Mouse (Mus musculus) embryonic facial prominence, embryonic 13.5 days (tissue): ENCODE results near the gene Becn1. TPM values are rescaled to one million over a fixed set of nuclear protein-coding genes. Genes with fewer than 3 reads are reported as not detected.

Source experiments
- ATAC-seq: fragments of 200-750 bp; cut with Nextera tagmentation; 2 replicates; pipeline ENCODE4 v1.8.0; 2017; ENCODE audit warnings: low read depth; ENCODE audit not compliant: insufficient number of reproducible peaks, insufficient read depth, low FRiP score, low TSS enrichment
- H3K27ac ChIP-seq: fragments of 300-500 bp; sonication (generic); 2 replicates; pipeline ENCODE4 v1.5.1; 2015; ENCODE audit warnings: moderate library complexity, mild to moderate bottlenecking, inconsistent platforms
- H3K27me3 ChIP-seq: fragments of 300-500 bp; sonication (generic); 2 replicates; pipeline ENCODE4 v1.6.1; 2015; ENCODE audit warnings: mild to moderate bottlenecking, inconsistent platforms
- H3K36me3 ChIP-seq: fragments of 300-500 bp; sonication (generic); 2 replicates; pipeline ENCODE4 v1.6.1; 2015; ENCODE audit warnings: mild to moderate bottlenecking, inconsistent platforms
- H3K4me1 ChIP-seq: fragments of 300-500 bp; sonication (generic); 2 replicates; pipeline ENCODE4 v1.6.1; 2015; ENCODE audit warnings: inconsistent platforms
- H3K4me2 ChIP-seq: fragments of 300-500 bp; sonication (generic); 2 replicates; pipeline ENCODE4 v1.6.1; 2015; ENCODE audit warnings: moderate library complexity, mild to moderate bottlenecking, inconsistent platforms
- H3K4me3 ChIP-seq: fragments of 300-500 bp; sonication (generic); 2 replicates; pipeline ENCODE4 v1.5.1; 2015; ENCODE audit warnings: mild to moderate bottlenecking, inconsistent platforms
- H3K9ac ChIP-seq: fragments of 300-500 bp; sonication (generic); 2 replicates; pipeline ENCODE4 v1.6.1; 2015; ENCODE audit warnings: mild to moderate bottlenecking, inconsistent platforms
- H3K9me3 ChIP-seq: fragments of 300-500 bp; sonication (generic); 2 replicates; pipeline ENCODE4 v1.6.1; 2016; ENCODE audit warnings: inconsistent platforms
- WGBS: fragments of 180-500 bp; shearing (Covaris S2); methylation state at CpG from one replicate; pipeline ENCODE4 v1.1.7; 2015; ENCODE audit warnings: mixed read lengths; 5-methylcytosine and 5-hydroxymethylcytosine counted together
- polyA plus RNA-seq: library from polyadenylated mRNA; unstranded; fragments of >200 nt; fragmentation: Nextera tagmentation; extraction: Ambion mirVana; gene quantifications from 2 replicates; pipeline ENCODE4 v1.2.1, GENCODE M21; 2015

The Becn1 gene
- polyA plus RNA-seq, 1 experiment from 2014 or later: 129 TPM

- Histone ChIP-seq H3K27ac (no peak overlapping the region), H3K27me3 (peaks cover 66% of the 10 kb centered on the region), H3K4me3 (peak overlapping the region; percentile 63; the same call in 1 of the 2 replicates), H3K4me1 (peaks cover 59% of the 10 kb centered on the region), H3K9ac (no peak overlapping the region), H3K4me2 (peak overlapping the region; percentile 98), H3K36me3 (peaks cover 7% of the 10 kb centered on the region), H3K9me3 (no peaks in the 10 kb centered on the region)
- no peak for ATAC-seq
- 4% methylated on average over 32 of the region's 32 CpGs for WGBS
Observed at GRCm38 (mm10) chr11:101263138-101263988, 38.7 kb downstream of the Becn1 start.

- no peaks in the 10 kb centered on the region for H3K9me3 ChIP-seq
- H3K4me1 ChIP-seq: peaks cover 63% of the 10 kb centered on the region
- peak overlapping the region; percentile 63 for H3K4me3 ChIP-seq
- H3K36me3 ChIP-seq: peaks cover 11% of the 10 kb centered on the region
- H3K4me2 ChIP-seq: peak overlapping the region; percentile 98
- peaks cover 60% of the 10 kb centered on the region for H3K27me3 ChIP-seq
- H3K9ac ChIP-seq: peak overlapping the region; percentile 58
- no peak for ATAC-seq
- no peak overlapping the region for H3K27ac ChIP-seq
- 3% methylated on average over 24 of the region's 24 CpGs for WGBS
Observed at GRCm38 (mm10) chr11:101262272-101262967, 39.7 kb downstream of the Becn1 start.

DNA sequence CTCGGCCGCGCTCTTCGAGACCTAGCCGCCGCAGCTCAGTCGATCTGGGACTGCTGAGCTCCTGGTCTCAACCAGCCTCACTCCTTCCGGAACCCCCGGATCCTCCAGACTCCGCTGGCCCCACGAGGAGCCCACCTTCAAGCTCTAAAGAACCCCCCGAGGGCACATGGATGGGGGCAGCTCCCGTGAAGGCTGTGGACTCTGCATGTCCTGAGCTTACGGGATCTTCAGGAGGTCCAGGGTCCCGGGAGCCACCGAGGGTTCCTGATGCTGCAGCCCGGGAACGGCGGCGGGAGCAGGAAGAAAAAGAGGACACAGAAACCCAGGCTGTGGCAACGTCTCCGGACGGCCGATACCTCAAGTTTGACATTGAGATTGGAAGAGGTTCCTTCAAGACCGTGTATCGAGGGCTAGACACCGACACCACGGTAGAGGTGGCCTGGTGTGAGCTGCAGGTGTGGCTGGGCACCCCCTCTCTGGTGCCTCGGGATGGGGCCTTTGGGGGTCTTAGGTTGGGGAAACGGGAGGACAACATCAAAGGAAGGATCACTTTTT lies 41.2 kb downstream of the Becn1 start:
- Histone ChIP-seq H3K9me3 (no peaks in the 10 kb centered on the region), H3K4me3 (peak overlapping the region; percentile 63), H3K4me2 (peak overlapping the region; percentile 98), H3K9ac (peak overlapping the region; percentile 83), H3K4me1 (peaks cover 63% of the 10 kb centered on the region), H3K27ac (peak overlapping the region; percentile 80), H3K36me3 (peaks cover 20% of the 10 kb centered on the region), H3K27me3 (peaks cover 49% of the 10 kb centered on the region)
- ATAC-seq: peak; percentile 4; the same call in 1 of the 2 replicates
- under 1% methylated on average over 30 of the region's 30 CpGs for WGBS

DNA sequence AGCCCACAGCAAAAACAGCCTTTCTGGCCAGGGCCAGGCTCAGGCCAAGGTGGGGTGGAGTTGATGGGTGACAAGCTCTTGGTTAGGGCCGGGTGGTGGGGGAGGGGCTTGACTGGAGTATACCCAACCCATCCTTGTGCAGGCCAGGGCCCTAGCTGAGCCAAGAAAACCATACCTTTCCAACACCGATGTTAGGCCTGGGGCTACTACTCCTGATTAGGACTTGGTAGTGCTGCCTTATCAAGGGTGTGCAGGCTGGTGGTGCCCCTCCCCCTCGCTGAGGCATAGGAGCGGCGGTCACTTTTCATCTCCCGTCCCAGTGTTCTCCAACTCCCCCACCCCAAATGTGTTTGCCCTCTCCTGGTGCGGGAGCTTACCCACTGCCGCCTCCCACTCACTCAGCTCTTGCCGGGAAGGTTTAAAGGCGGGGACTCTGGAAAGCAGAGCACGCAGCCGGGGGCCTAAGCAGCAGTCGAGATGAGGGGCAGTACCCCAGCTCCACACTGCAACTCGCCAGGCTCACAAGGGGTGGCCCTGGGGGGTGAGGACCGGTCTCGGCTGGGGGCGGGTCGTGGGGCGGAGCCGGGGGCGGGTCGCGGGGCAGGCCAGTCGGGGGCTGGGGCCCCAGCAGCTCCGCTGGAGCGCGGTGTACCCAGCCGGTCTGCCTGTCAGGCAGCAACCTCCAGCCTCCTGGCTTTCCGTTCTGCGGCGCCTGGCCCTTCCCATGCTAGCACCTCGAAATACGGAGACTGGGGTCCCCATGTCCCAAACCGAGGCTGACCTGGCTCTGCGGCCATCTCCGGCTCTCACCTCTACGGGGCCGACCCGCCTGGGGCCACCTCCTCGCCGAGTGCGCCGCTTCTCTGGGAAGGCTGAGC lies 41.9 kb downstream of the Becn1 start, which contains the start of gene Wnk4:
Gene Wnk4 (plus strand): TSS at position 620 of the 878 bp plus-strand sequence.
- Histone ChIP-seq H3K4me1 (peaks cover 59% of the 10 kb centered on the region), H3K9ac (peak within 1 kb of the TSS; percentile 83), H3K9me3 (no peaks in the 10 kb centered on the region), H3K27ac (peak within 1 kb of the TSS; percentile 80), H3K27me3 (peaks cover 42% of the 10 kb centered on the region), H3K36me3 (peaks cover 22% of the 10 kb centered on the region), H3K4me2 (peak within 1 kb of the TSS; percentile 98), H3K4me3 (peak within 1 kb of the TSS; percentile 63)
- under 1% methylated on average over 41 of the region's 43 CpGs for WGBS
- peak; percentile 82 for ATAC-seq

DNA sequence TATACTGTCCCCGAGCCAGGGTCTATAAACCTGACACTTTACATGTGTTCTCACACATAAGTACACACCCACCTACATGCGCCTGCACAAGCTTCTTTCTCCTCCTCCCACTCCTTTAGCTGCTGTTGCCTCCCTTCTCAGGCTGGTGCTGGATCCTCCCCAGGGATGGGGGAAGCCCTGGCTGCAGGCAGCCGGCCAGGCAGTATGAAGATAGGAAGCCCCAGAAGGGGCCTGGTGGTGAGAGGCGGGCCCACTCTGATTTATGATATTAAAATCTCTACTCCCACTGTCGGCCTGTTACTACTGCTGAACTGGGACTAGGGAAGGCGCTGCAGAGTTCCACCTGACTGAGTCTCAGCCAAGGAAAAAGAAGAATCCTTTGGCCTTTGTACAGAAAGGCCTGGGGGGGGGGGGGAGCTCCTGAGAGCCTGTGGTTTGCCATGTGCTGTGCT lies 42.8 kb downstream of the Becn1 start:
- ATAC-seq: no peak
- peak overlapping the region; percentile 98 for H3K4me2 ChIP-seq
- H3K9ac ChIP-seq: peak overlapping the region; percentile 83; the same call in 1 of the 2 replicates
- peaks cover 57% of the 10 kb centered on the region for H3K4me1 ChIP-seq
- peak overlapping the region; percentile 80 for H3K27ac ChIP-seq
- peaks cover 22% of the 10 kb centered on the region for H3K36me3 ChIP-seq
- peaks cover 34% of the 10 kb centered on the region for H3K27me3 ChIP-seq
- no peaks in the 10 kb centered on the region for H3K9me3 ChIP-seq
- H3K4me3 ChIP-seq: peak overlapping the region; percentile 63
- 34% methylated on average over 6 of the region's 6 CpGs for WGBS

DNA sequence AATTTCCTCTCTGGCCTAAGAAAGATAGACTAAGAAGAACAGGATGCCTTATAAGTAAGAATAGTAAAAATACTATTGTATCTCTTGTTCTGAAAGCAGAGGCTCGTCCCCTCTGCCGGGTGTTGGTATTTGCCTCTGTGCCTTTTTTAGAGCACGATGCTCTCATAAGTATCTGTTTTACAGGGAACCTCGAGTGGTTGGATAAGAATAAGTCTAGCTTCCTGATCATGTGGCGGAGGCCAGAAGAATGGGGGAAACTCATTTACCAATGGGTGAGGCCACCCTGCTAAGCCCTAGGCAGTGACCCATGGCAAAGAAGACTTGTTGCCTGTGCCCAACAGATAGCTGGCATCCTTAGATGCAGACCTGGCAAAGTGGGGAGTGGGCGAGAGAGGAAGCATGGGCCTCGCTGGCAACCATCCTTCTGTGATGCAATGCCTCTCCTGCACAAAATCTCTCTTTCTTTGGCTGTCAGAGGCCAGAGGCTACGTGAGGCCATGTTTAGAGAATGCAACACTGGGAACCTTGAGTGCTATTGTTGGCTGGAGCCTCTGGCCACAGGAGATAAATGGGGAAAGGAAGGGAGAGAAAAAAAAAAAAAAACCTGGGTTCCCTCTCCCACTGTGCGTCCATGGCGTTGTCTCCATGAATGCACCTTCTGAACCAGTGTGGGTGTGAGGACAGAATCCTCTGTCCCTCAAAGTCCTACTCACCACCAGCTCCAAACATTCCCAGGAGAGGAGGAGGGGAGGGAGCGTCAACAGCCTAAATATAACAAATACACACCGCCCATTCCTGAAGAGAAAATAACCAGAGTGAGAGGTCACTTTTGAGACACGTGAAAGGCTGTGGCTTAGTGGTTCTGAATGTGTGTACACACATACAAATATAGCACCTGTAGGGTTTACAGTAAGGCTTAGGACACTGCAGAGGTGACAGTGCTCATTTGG lies 46.0 kb downstream of the Becn1 start:
- Histone ChIP-seq H3K9me3 (no peaks in the 10 kb centered on the region), H3K9ac (no peak overlapping the region), H3K27me3 (peaks cover 4% of the 10 kb centered on the region; the same call in 1 of the 2 replicates), H3K4me3 (no peak overlapping the region), H3K4me2 (no peak overlapping the region), H3K4me1 (peaks cover 44% of the 10 kb centered on the region), H3K27ac (no peak overlapping the region), H3K36me3 (peaks cover 22% of the 10 kb centered on the region)
- 87% methylated on average over 13 of the region's 13 CpGs for WGBS
- no peak for ATAC-seq

GRCm38 (mm10) chr11:101253613-101254389 lies 48.3 kb downstream of the Becn1 start, which contains the start of gene Vps25:
TSS of gene Vps25 (plus strand) at chr11:101253707.
- Histone ChIP-seq H3K36me3 (peaks cover 19% of the 10 kb centered on the region), H3K9ac (peak within 1 kb of the TSS; percentile 93), H3K4me2 (peak within 1 kb of the TSS; percentile 94), H3K27me3 (no peaks in the 10 kb centered on the region), H3K27ac (peak within 1 kb of the TSS; percentile 89), H3K4me3 (peak within 1 kb of the TSS; percentile 76), H3K4me1 (peaks cover 23% of the 10 kb centered on the region), H3K9me3 (no peaks in the 10 kb centered on the region)
- peak; percentile 78 for ATAC-seq
- under 1% methylated on average over 40 of the region's 40 CpGs for WGBS

- Histone ChIP-seq H3K9me3 (no peaks in the 10 kb centered on the region), H3K4me2 (peak overlapping the region; percentile 94), H3K36me3 (peaks cover 11% of the 10 kb centered on the region), H3K4me1 (peaks cover 20% of the 10 kb centered on the region), H3K4me3 (peak overlapping the region; percentile 76), H3K9ac (peak overlapping the region; percentile 93), H3K27ac (peak overlapping the region; percentile 89), H3K27me3 (peaks cover 3% of the 10 kb centered on the region; the same call in 1 of the 2 replicates)
- WGBS: 7% methylated on average over 7 of the region's 7 CpGs
- ATAC-seq: no peak
Observed at GRCm38 (mm10) chr11:101252941-101253340, 49.1 kb downstream of the Becn1 start.

DNA sequence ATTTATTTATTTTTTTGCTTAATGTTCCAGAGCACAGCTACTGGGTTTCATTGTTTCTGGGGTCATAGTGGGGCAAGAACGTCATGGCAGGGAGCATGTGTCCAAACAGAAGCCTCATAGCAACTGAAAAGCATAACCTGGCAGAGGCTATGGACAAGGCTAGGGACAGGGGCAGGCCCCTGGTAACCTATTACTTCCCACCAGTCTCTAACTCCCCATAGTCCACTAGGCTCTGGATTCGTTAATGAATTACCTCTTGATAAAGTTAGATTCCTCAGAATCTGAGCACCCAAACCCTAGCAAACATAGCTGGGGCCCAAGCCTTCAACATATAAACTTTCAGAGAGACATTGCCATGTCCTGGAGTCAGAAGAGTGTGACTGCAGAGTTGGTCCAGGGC lies 51.1 kb downstream of the Becn1 start:
- Histone ChIP-seq H3K9ac (no peak overlapping the region), H3K27me3 (peaks cover 19% of the 10 kb centered on the region), H3K4me1 (peaks cover 32% of the 10 kb centered on the region), H3K36me3 (peaks cover 3% of the 10 kb centered on the region), H3K4me2 (no peak overlapping the region), H3K9me3 (no peaks in the 10 kb centered on the region), H3K4me3 (no peak overlapping the region), H3K27ac (no peak overlapping the region)
- ATAC-seq: no peak
- WGBS: 84% methylated on average over 2 of the region's 2 CpGs
